Mouse (Mus musculus): ENCODE measurements around the gene Trim42. TPM values are rescaled to one million over a fixed set of nuclear protein-coding genes. Genes with fewer than 3 reads are reported as not detected.

Trim42 gene
- polyA plus RNA-seq, 1 experiment from 2014 or later, result not detected

DNA sequence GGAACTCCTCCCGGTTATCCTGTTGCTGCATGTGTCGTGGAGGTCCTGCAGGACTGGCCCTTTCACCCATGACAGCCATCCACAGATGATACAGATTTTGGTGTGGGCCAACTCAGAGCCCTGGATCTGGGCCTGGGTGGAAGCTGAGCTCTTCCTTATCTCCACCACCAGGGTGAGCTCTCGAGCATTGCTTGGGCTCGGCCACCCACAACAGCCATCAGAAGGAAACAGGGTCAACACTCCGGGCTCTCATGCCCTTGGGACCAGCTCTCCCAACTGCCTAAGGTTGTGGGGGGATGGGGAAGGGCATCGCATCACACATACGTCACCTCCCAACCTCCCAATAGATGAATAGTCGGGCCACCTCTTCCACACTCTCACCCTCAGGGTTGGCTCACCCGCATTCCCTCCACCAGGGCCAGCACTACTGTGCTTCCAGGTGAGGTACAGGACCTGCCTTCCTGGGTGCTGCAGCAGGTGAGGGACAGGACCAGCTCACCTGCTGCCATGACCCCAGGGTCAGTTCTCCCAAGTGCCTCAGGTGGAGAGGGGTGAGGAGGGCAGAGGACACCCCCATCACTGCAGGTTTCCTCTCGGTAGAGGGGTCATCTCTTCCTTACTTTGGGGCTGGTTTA, 54.2 kb downstream of the Trim42 start:
- H3K27ac ChIP-seq (replicated peaks; ENCODE audit: low read depth, low read length), result no peak overlapping the region
- H3K27me3 ChIP-seq (ENCODE audit: control insufficient read depth, insufficient read depth, low read length), result no peaks in the 10 kb centered on the region
- H3K4me2 ChIP-seq (ENCODE audit: low read depth, severe bottlenecking), result no peak overlapping the region
- 72% methylated on average over 10 of the region's 10 CpGs for WGBS
- H3K9me3 ChIP-seq (ENCODE audit: control insufficient read depth, low read length), result no peaks in the 10 kb centered on the region
- no peak overlapping the region for H3K9ac ChIP-seq (ENCODE audit: low read length)
- H3K36me3 ChIP-seq (ENCODE audit: control insufficient read depth, insufficient read depth, low read length), result no peaks in the 10 kb centered on the region
- ATAC-seq (ENCODE audit: insufficient number of reproducible peaks, low FRiP score, low TSS enrichment, low read depth), result no peak
- H3K4me1 ChIP-seq (ENCODE audit: control insufficient read depth, insufficient read depth, low read length), result no peaks in the 10 kb centered on the region
- no peak overlapping the region for H3K4me3 ChIP-seq (ENCODE audit: low read depth, low read length)
- no peak for DNase-seq (ENCODE audit: low spot score)

- DNase-seq (ENCODE audit: low spot score), result no peak
- no peaks in the 10 kb centered on the region for H3K9me3 ChIP-seq (ENCODE audit: control insufficient read depth, low read length)
- no peaks in the 10 kb centered on the region for H3K36me3 ChIP-seq (ENCODE audit: control insufficient read depth, insufficient read depth, low read length)
- no peak for ATAC-seq (ENCODE audit: insufficient number of reproducible peaks, low FRiP score, low TSS enrichment, low read depth)
- no peak overlapping the region for H3K27ac ChIP-seq (replicated peaks; ENCODE audit: low read depth, low read length)
- H3K4me1 ChIP-seq (ENCODE audit: control insufficient read depth, insufficient read depth, low read length), result peaks cover 7% of the 10 kb centered on the region; the same call in 1 of the 2 replicates
- H3K4me3 ChIP-seq (ENCODE audit: low read depth, low read length), result no peak overlapping the region
- H3K27me3 ChIP-seq (ENCODE audit: control insufficient read depth, insufficient read depth, low read length), result no peaks in the 10 kb centered on the region
- no peak overlapping the region for H3K4me2 ChIP-seq (ENCODE audit: low read depth, severe bottlenecking)
- H3K9ac ChIP-seq (ENCODE audit: low read length), result no peak overlapping the region
- 84% methylated on average over 7 of the region's 7 CpGs for WGBS
Measured at GRCm38 (mm10) chr9:97311614-97312013, 58.1 kb downstream of the Trim42 start.

DNA sequence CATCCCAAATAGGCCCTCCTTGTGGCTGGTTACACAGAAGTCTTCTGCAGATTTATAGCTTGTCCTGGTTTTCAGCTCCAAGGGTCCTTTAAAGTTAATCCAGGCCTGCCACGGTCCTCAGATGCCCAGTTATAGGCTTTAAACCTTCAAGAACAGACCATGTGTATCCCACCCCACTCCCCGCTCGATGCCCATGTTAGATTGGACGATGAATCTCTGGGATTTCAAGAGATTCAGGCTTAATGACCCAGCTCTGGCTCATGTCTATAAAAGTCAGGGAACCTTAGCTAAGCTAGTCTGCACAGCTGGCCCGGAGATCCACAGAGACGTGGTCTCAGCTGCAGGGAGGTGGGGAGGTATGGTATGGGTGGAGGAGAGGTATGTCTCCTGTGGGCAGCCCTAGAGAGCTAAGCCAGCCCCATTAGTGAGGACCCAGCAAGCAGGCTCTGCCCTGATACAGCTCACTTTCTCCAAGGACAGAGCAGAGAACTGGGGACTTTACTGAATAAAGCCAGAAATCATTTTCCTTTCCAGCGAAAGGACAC, 60.2 kb downstream of the Trim42 start:
- H3K27me3 ChIP-seq (ENCODE audit: control insufficient read depth, insufficient read depth, low read length), result no peaks in the 10 kb centered on the region
- H3K4me3 ChIP-seq (ENCODE audit: low read depth, low read length), result no peak overlapping the region
- H3K4me2 ChIP-seq (ENCODE audit: low read depth, severe bottlenecking), result no peak overlapping the region
- H3K9me3 ChIP-seq (ENCODE audit: control insufficient read depth, low read length), result no peaks in the 10 kb centered on the region
- ATAC-seq (ENCODE audit: insufficient number of reproducible peaks, low FRiP score, low TSS enrichment, low read depth), result no peak
- no peak overlapping the region for H3K27ac ChIP-seq (replicated peaks; ENCODE audit: low read depth, low read length)
- DNase-seq (ENCODE audit: low spot score), result no peak
- no peak overlapping the region for H3K9ac ChIP-seq (ENCODE audit: low read length)
- H3K4me1 ChIP-seq (ENCODE audit: control insufficient read depth, insufficient read depth, low read length), result peaks cover 7% of the 10 kb centered on the region; the same call in 1 of the 2 replicates
- whole genome bisulfite sequencing, result 46% methylated on average over 7 of the region's 7 CpGs
- no peaks in the 10 kb centered on the region for H3K36me3 ChIP-seq (ENCODE audit: control insufficient read depth, insufficient read depth, low read length)

DNA sequence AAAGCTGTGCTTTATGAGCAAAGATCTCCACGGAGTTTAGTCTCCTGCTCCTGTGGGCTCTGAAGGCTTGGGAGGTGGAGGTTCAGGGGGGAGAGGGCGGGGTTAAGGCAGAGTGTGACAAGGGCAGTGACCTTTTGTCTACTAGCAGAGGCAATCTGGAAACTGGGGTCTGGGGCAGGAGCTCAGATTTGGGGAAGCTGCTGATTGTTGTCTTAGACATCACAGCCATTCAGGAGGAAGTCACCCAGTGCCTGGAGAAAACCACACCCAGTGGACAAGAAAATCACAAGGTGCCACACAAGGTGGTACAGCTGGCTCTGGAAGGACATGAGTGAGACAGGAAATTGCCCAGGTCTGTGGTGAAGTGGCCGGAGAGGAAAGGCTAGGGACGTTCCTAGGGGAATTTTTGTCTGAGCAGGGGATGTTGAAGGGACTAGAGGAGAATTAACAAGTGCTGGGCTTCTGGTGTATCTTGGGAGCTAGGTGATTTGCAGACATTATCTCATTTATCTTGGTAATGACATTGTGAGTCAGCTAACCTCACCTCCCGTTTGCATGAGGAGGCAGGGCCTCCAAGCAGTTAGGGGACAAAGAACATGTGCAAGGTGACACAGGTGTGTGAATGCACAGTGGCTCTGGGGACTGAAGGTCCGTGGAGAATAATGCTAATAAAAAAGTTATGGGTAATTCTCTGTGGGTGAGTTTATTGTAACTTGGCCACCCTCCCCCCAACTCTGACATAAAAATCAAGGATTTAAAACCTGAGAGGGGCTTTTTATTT, 61.9 kb downstream of the Trim42 start:
- Histone ChIP-seq H3K27ac (replicated peaks; ENCODE audit: low read depth, low read length) (no peak overlapping the region), H3K4me3 (ENCODE audit: low read depth, low read length) (no peak overlapping the region), H3K9me3 (ENCODE audit: control insufficient read depth, low read length) (no peaks in the 10 kb centered on the region), H3K36me3 (ENCODE audit: control insufficient read depth, insufficient read depth, low read length) (no peaks in the 10 kb centered on the region), H3K27me3 (ENCODE audit: control insufficient read depth, insufficient read depth, low read length) (no peaks in the 10 kb centered on the region), H3K4me2 (ENCODE audit: low read depth, severe bottlenecking) (no peak overlapping the region), H3K4me1 (ENCODE audit: control insufficient read depth, insufficient read depth, low read length) (peaks cover 7% of the 10 kb centered on the region; the same call in 1 of the 2 replicates), H3K9ac (ENCODE audit: low read length) (no peak overlapping the region)
- ATAC-seq (ENCODE audit: insufficient number of reproducible peaks, low FRiP score, low TSS enrichment, low read depth) (no peak), DNase-seq (ENCODE audit: low spot score) (no peak)
- 39% methylated on average over 6 of the region's 6 CpGs for WGBS
